ENCODE assay signal across 8 mouse cellular contexts in the genomic region with DNA sequence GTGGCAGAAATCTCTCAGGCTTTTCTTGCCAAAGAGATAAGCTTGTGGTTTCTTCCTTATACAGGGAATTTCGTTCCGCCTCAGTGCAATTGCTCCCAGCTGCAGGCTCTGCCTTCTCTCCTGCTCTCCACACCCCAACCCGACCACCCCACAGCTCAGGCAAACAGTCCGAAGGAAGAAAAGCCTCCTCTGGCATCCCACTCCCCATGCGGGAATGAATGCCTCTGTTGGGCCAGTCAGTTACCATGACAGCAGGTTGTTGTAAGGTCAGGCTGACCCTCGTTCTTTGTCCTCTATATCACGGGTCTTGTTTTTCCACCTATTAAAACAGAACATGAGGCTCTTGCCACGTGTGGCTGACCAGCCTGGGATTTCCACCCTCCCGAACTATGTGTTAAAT. TPM values are rescaled to one million over a fixed set of nuclear protein-coding genes. Genes with fewer than 3 reads are reported as not detected.
DNase-seq lines count a peak whose midpoint lies in the region; ATAC-seq lines count a peak whose summit lies in the region.
"Had no signal": no experiment of that assay in that cellular context is flagged by ENCODE, and none has a peak within 500 bp of the region (broad histone marks: within the 10 kb centered on the region; RNA-seq: fewer than 3 reads in every experiment).

No protein-coding gene starts in this region.

- no peak overlapping the region for H3K9ac ChIP-seq in neural tube, embryonic 15.5 days (replicated peaks)
- H3K9ac ChIP-seq in hindbrain, embryonic 13.5 days: no peak overlapping the region

- no peak for ATAC-seq in neural tube, embryonic 15.5 days (ENCODE audit: low FRiP score)
- peak; percentile 31; the same call in 1 of the 2 replicates for ATAC-seq in hindbrain, embryonic 13.5 days (ENCODE audit: low FRiP score)

- H3K9me3 ChIP-seq in neural tube, embryonic 15.5 days (replicated peaks): no peaks in the 10 kb centered on the region
- no peaks in the 10 kb centered on the region for H3K9me3 ChIP-seq in hindbrain, embryonic 13.5 days

- H3K4me3 ChIP-seq in neural tube, embryonic 15.5 days (replicated peaks): no peak overlapping the region
- H3K4me3 ChIP-seq in hindbrain, embryonic 13.5 days: no peak overlapping the region

- peak; percentile 64 for DNase-seq in neural tube, embryonic 10.5 days (ENCODE audit: extremely low spot score, low spot score)
- peak; percentile 67 for DNase-seq in mesoderm, embryonic 11.5 days (ENCODE audit: low read depth, low spot score)
- DNase-seq in yolk sac, embryonic 10.5 days (ENCODE audit: low spot score): peak; percentile 13
- DNase-seq in right cerebral cortex, postnatal 4 days: no peak
- no peak for DNase-seq in adipocyte (ENCODE audit: low spot score)
- DNase-seq: layer of hippocampus, adult 9-11 months had no signal

- H3K4me2 ChIP-seq in neural tube, embryonic 15.5 days: no peak overlapping the region
- no peak overlapping the region for H3K4me2 ChIP-seq in hindbrain, embryonic 13.5 days

- no peaks in the 10 kb centered on the region for H3K36me3 ChIP-seq in neural tube, embryonic 15.5 days
- no peaks in the 10 kb centered on the region for H3K36me3 ChIP-seq in hindbrain, embryonic 13.5 days

- 11% methylated on average over 9 of the region's 9 CpGs for WGBS in neural tube, embryonic 15.5 days
- 13% methylated on average over 9 of the region's 9 CpGs for WGBS in hindbrain, embryonic 13.5 days

- 0 out of 2 replicates have a peak, but pooled peaks cover 4% of the 10 kb centered on the region for H3K27me3 ChIP-seq in neural tube, embryonic 15.5 days (replicated peaks)
- peaks cover 7% of the 10 kb centered on the region; the same call in 1 of the 2 replicates for H3K27me3 ChIP-seq in hindbrain, embryonic 13.5 days

- peaks cover 6% of the 10 kb centered on the region; the same call in 1 of the 2 replicates for H3K4me1 ChIP-seq in neural tube, embryonic 15.5 days
- H3K4me1 ChIP-seq in hindbrain, embryonic 13.5 days (replicated peaks): peaks cover 6% of the 10 kb centered on the region; the same call in 1 of the 2 replicates

- H3K27ac ChIP-seq in neural tube, embryonic 15.5 days (replicated peaks): no peak overlapping the region
- H3K27ac ChIP-seq in hindbrain, embryonic 13.5 days: no peak overlapping the region

RNA-seq across cellular contexts. Expression of a gene that starts 30.5 kb away (rescaled TPM):
- not detected in 2 replicates for polyA plus RNA-seq in neural tube, embryonic 15.5 days (2015; fragmentation: Nextera tagmentation; extraction: Ambion mirVana)
- polyA plus RNA-seq in hindbrain, embryonic 13.5 days (2015; fragmentation: Nextera tagmentation; extraction: Ambion mirVana): not detected in 2 replicates

Comparison
In these comparisons a context has a peak if more than half of its experiments do, and no peak if none do; other contexts are left out.
1. DNase-seq: peak in neural tube, embryonic 10.5 days (single experiment), mesoderm, embryonic 11.5 days (single experiment) and yolk sac, embryonic 10.5 days (single experiment); none in right cerebral cortex, postnatal 4 days (single experiment) and adipocyte (single experiment).